Mouse (Mus musculus) layer of hippocampus, postnatal 36 days (tissue): ENCODE results near the gene Myo1d. TPM values are rescaled to one million over a fixed set of nuclear protein-coding genes. Genes with fewer than 3 reads are reported as not detected.

ENCODE experiments used
- DNase-seq, 2 experiments: peaks; one replicate each; pipeline ENCODE4 v3.0.0; 2022
- total RNA-seq, 2 experiments: library from RNA; stranded (reverse); gene quantifications; 2 replicates each; pipeline ENCODE4 v1.2.3; 2021

Gene Myo1d
- total RNA-seq, 2 experiments from 2014 or later = 7.0 to 7.8 TPM

DNA sequence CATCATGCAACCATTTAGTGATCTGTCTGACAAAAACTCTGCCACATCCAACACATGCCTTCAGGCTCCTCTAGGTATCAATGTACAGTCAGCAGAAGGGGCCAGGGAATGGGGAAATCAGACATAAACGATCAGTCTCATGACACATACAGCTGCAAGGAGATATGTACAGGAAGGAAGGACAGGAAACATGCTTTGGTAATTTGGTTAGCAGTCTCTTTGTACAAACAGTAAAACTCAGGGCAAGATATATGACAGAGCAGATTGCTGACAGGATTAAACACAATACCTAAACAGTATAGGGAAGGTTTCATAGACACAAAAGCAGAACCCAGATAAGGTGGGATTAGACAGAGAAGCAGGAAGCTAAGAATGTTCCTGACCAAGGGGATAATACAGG, 60.8 kb downstream of the Myo1d start:
- DNase-seq = no peak

DNA sequence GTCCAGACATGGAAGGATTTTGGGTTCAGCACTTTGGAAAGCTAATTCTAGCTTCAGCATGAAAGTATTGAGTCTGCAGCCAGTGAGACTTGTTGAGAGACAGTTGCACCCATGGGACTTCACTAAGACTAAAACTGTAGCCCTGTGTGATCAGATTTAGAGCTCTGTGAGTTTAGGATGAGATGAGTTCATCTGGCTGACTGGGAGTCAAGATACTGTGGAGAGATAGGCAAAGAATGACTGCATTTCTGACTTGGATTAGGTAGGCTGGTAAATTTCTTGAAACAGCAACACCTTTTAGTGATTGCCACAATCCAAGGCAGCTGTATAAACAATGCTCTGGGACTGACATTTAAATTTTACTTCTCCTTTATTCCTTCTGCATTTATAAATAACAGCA, 61.8 kb downstream of the Myo1d start:
- DNase-seq = no peak

DNA sequence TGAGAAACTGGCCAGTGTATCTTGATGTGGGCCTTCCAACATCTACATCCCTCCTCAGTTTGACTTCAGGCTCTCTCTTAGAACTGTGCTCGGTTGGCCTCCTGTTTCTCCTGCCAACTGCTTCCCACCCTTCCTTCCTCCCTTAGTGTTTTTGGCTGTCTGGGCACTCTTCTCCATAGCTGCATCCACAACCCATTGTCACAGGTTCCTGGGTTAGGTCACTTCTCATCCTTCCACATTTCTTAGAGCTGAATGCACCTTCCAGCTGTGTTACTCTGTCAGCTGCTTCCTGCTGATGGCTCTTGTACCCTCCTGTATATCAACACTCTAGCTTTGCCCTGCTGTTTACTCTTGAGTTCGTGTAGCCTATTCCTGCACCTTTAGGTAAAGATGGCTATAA, 64.7 kb downstream of the Myo1d start:
- DNase-seq = no peak

DNA sequence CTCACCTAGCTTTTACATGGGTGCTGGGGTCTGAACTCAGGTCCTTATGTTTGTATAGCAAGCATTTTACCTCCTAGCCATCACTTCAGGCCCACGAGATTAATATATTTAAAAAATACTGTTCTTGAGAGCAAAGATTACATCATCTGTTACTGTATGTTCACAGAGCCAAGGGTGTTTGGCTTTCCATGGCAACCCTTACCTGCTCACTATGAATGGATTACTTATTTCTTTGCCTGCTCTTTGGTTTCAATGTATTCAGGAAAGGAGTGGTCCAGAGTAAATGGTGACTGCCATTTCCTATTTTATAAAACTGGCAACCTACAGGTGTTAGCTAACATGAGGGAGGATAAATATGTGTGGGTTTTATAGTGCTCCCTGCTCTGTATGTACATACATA, 66.1 kb downstream of the Myo1d start:
- DNase-seq = no peak

DNA sequence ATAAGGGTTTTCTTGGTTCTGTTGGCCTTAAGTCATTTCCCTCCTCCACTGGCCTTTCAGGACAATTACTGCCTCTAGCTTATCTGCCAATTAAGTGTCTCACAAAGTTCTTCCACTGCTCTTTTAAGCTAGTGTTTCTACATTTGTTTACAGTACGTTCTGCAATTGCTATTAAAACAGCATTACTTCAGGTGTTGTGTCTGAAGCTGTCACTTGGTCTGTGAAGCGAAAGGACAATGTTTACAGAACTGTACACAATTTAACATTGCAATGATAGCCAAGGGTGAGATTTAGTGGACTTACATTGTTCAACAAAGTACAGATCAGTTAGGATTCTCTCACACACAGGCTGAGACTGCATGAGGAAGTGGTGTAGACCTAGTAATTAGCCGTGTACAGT, 67.6 kb downstream of the Myo1d start:
- no peak for DNase-seq

DNA sequence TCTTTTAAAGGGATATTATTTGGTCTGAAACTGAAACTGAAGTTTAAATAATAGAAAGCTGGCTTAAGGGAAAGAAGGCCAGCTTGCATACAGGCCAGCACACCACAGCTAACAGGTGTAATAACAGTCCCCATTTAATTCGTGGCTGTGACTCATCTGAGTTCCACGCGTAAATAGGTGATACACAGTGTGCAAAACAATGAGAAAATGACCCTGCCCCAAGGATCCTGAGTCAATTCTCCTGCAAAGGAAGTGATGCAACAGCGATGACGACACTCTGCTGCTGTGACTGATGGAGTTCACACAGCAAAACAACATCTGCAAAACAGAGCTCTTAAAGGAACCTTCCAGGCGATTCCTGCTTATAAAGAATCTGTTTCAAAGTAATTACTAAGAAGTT, 68.5 kb downstream of the Myo1d start:
- no peak for DNase-seq

DNA sequence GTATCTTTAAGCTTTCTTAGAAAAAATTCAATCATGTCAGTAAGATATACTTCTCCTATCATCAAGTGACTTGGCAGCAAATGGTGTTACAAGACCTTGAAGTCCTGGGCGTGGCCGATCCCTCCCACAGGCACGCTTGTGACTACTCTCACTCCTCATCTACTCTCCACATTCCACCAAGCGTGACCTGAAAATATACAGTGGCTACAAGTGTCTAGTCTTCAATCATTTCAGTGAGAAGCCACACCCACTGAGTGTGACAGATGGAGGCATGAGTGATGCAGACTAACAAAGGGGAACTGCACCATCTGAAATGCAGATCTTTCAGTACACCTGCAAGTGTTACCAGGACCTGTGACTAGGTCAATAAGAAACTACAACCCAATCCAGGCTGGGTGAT, 79.2 kb downstream of the Myo1d start:
- DNase-seq = no peak

DNA sequence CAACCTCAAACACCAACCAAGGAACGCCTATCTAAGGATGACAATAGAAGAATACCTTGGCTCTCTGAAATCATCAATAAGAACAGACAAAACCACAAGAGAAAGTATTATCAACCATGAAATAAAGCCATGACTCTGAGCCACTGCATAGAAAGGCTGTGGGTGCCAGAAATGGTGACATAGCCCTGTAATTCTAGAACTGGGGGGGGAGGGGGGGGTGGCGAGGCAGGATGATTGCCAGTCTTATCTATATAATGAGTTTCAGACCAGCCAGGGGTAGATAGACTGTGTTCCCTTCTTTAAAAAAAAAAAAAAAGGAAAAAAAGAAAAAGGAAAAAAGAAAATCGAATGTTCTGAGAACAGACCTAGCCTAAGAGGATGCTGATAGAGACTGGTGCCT, 81.1 kb downstream of the Myo1d start:
- DNase-seq = no peak

DNA sequence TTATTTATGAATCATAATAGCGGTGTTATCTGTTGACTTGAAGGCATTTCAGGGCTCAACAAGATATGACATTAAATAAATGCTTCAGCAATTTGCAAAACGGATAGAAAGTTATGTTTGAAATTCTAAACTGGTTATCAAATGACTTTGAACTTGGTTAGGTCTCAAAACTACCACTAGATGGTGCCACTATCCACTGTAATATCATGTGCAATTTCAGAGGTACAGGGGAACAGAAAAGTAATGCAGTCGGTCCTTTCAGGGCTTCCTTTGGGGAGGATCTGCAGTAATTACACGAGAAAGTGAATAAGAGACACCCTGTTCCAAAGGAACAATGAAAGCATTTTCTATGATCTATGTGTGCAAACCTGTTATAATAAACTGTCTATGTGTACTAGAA, 83.5 kb downstream of the Myo1d start:
- peak in 1 of 2 experiments; percentile 6 for DNase-seq

DNA sequence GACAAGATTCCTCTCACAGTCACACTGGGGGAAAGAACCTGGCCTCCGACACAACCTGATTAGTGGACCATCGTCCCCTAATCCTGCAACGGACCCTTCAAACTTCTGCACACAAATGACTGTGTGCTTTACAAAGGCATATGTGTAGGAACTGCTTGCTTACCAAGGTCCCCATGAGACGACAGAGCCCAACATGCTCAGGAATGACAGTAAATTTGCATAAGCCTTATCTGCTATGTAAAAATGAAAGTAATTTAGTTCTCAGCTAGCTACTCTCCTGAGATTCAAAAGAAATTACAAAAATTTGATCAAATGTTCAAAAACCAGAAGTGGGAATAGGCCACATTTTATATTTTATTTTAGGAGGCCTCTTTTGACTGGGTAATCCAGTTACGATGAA, 95.2 kb downstream of the Myo1d start:
- no peak for DNase-seq

DNA sequence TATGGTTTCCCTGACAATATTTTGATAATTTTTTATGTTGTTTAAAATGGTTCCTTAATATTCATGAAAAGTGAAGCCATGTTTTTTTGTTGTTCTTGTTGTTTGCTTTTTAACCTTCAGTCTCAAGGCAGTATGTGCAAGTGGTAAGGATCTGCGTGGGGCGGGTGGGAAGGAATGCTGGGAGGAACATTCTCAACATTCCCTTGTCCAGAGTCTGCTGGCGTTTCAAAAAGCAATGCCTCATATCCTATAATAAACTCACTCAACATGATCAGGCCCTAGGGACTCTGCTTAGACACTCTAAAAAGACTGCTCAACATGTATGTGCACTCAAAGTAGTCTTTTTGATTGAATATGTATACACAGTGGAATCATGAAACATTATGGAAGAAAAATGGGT, 97.1 kb downstream of the Myo1d start:
- DNase-seq = no peak

DNA sequence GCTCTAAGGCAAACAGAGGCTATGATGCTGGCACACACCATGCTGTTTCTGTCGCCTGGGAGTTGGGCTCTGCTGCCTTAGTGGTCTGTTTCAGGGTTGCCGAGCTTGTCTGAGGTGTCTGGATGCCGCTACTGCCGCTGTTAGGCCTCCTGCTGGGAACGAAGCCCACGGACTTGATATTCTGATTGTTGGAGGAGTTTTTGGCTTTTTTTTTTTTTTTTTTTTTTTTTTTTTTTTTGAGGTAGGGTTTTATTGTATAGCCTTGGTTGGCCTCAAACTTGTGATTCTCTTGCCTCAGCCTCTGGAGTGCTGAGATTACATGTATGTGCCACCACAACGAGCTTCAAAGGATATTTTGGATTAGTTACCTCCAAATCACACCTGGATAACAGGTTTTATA, 106.8 kb downstream of the Myo1d start:
- DNase-seq = no peak

DNA sequence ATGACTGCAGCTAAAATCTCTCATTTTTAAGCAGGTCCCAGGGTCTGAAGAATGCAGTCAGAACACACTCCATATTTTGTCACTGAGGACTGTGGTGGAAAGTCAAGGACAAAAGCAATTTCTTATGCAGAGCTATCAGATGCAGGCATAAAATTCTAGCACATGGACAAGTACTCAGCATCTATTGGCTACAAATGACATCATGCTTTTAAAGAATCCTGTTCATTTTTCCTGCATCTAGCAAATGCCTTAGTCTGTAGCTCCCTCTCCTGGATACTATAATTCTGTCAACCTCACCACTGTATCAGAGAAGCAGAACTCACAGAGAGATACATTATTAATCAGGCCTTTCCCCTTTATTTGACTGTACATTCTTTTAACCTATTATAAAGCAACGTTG, 109.4 kb downstream of the Myo1d start:
- DNase-seq = peak in 1 of 2 experiments; percentile 4

DNA sequence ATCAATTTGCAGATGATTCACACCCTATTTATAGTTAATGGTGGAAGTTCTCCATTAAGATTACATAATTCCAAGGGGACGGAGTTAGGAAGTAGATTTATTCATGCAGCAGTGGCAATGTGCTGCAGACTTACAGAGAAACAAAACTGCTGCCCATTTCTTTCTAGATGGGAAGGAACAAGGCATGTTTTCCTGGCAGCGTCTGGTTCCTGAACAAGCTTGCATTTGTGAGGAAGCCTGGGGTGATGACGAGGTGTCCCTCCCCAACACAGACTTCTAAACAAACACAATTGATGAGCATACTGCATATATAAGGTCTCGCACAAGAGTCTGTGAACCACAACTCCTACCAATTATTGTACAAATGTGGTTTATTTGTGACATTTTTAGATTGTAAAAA, 109.9 kb downstream of the Myo1d start:
- DNase-seq = peak; percentile 32 to 39

DNA sequence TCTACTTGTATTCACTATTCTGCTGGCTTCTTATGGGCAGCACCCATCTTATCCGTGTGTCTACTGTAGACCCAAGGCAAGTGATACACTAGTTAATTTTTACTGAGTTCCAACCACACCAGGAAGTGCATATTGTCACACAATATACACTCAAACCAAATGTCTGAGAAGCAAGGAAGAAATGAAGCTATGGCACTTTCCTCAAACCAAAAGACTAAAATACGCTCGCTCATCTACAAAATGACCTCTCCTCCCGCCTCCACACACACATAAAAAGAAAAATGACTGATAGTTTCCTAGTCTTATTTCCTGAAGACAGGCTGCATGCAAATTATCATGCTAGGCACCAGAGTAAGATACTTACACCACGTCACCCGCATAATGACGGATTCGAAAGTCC, 113.6 kb downstream of the Myo1d start:
- no peak for DNase-seq

DNA sequence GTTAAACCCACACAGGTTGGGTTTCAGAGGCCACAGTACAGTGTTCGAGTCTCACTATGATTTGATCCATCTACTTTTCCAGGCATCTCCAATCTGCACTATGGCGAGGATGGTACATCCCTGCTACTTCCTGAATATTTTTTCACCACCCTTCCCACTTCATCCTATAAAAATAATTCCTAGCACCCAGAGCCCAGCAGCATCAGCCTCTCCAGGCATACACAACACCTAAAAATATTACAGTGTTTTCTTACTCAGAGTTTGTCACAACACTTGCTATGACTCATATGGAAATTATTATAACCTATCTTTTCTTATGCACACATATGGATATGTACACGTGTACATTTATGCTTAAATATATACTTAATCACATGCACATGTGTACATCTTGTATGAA, 115.6 kb downstream of the Myo1d start:
- DNase-seq = no peak

DNA sequence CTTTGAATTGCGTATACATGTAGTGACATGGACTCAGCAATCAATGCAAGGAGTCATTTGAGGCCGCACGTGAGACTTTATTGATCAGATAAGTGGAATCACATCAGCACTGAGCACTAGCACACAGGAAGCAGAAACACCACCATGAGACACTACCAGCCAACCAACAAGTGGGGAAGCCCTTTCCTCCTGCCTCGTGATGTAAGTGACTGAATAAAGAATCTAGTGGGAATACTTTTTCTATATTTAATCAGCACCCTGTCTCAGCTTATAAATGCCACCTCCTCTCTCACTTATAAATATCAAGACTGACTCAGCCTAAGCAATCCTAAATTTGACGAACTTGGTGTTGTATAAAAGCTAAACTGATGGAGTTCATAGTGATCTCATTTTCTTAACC, 134.7 kb downstream of the Myo1d start:
- DNase-seq = no peak

DNA sequence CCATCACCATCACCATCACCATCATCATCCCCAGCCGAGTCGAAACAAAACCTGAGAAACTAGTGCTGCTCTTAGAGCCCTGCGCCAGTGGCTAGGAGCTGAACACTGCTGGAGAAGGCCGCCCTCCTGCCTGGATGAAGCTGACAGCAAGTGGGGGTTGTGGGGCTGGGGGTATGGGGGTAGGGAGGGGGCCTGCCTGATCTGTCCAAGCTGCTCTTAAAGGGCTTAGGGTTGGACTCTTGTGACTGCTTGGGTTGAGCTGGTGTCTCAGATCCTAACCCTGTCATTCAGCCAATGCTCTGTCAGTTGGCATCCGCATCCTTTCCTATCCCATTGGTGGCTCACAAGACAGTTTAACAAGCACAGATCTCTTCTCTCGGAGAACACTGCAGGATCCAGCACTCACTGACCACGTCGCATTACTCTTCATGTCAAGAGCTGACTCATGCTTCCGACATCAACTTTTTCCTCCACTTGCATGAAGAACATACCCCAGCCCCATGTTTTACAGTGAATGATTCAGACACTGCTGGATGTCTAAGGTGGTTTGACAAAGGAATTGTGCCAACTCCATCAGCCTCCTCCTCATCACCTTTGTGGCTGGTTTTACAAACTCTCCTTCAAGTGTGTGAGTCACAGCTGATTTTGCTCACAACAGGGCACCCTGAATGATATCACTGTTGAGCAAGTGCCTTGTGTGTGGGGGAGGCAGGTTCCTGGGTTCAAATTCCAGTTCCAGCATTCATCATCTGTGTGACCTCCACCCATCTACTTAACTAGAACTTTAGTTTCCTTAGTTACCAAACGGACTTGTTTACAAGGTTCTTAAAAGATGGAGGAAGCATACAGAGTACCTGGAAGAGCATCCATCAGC, 150.6 kb downstream of the Myo1d start:
- no peak for DNase-seq

DNA sequence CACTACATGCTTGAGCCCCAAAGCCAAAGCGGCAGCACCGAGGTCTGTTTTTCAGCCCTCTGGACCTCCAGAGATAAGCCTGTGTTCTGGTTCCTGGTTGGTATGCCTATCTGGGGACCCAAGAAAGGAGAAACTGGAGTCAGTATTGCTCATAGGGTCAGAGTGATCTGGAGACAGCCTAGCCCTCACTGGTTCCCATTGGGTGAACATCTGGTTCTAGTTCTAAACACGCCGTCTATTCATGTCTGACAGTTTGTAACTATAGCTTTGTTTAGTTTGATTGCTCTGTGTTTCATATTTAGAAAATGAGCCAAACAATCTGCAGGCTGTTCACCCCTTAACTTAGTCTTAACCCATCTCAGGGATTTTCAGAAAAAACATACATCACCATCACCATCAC, 151.2 kb downstream of the Myo1d start:
- no peak for DNase-seq

DNA sequence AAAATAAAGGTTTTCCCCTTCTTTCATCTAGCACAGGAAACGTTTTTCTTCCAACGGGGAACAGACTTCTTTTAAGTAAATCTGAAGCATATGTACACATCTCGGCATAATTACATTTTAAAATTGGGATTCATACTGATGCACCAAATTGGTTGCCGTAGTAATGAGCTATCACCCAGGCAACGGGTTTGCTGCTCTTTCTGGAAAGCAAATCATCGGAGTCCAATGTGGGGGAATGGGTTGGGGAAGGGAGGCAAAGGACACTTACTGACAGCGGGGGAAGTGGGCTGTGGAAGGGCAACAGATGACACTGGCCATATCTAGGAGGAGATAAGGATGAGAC, 156.8 kb downstream of the Myo1d start:
- peak; percentile 71 to 73 for DNase-seq

DNA sequence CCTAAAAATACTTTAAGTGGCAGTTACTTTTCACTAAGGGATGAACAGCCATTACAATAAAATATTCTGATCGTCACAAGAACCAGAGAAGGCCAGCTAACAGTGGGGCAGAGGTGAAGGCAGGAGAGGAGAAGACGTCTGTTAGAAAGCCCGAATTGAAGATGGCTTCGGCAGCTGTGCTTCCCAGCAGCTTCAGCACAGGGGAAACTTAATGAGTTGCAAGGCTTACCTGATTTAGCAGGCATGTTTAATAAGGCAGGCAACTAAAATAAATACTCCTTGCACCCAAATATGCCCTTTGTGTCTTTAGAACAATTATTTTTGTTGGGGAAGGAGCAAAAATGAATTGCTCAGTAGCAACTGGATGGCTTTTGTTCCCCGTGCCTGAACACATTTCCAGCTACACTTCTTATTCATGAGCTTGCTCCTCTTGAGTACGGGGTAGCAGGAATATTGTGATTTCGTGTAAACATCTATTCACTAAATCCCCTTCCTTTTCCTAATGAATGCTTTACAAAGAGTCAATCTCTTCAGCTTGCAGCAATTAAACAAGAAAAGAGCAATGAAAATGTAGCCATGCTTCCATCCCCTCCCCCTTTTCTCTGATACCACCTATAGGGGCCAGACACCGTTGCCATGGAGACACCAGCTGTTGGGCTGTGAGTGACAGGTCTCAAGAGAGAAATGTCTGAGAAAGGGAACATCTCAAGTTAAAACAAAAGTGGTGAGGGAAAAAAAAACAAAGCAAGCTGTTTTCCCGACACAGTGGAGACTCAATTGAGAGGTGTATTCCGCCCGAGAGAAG, 157.4 kb downstream of the Myo1d start:
- DNase-seq = peak; percentile 26 to 27

DNA sequence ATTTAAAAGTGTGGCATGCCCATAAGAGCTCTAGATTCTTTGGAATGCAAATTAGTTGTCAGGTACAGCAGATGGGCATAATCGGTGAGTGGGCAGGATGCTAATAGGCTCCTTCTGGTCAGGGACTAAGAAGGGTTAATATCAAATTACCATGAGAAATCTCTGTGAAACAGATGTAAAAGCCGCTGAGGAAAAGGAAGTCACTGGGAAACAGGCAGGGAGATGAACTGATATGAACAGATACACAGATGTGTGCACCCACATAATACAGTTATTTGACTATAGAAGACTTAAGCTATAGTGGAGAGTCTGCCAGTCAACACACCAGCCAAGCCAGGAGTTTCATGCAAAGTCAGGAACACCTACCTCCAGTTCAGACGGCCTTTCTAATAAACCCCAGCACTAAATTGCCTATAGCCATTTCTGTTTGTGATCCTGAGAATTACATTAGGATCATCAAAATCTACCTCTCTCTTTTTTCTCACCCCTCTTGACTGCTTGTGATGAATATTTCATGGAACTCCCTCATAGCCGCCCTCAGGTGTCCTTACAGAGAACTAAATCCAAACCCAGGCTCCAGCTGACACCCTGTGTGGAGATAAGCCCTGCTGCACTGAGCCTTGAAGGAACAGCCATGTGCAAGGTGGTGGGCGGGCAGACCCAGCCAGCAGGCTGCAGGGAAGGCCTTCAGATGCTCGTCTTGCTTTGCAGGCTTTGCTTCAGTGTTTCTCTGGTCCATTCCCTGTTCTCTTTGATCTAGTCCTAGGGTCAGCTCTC, 164.7 kb downstream of the Myo1d start:
- peak in 1 of 2 experiments; percentile 21 for DNase-seq

DNA sequence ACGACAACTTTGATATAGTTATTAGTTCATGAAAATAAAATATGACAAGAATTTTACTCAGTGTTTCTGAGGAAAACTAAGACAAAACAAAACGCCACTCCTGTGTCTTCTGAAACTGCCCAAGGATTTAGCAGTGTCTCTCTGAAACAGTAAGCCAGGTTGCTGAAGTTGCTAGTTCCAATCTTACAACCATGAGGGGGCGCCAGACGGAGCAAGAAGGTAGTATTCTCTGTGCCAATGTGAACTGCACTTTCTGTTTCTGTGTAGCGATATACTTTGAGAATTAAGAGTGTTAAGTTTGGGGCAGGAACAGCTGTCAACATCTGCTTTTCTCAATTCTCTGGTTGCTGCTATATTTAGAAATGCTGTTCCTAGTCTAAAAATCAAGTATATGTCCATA, 165.4 kb downstream of the Myo1d start:
- no peak for DNase-seq
